Mouse (Mus musculus): ENCODE data around the gene Zfp617.
"Not testable (repeated sequence)": the region's sequence is repeated elsewhere in the genome, so short reads cannot be mapped to it uniquely, and the experiment has no call there.

Gene Zfp617

DNA sequence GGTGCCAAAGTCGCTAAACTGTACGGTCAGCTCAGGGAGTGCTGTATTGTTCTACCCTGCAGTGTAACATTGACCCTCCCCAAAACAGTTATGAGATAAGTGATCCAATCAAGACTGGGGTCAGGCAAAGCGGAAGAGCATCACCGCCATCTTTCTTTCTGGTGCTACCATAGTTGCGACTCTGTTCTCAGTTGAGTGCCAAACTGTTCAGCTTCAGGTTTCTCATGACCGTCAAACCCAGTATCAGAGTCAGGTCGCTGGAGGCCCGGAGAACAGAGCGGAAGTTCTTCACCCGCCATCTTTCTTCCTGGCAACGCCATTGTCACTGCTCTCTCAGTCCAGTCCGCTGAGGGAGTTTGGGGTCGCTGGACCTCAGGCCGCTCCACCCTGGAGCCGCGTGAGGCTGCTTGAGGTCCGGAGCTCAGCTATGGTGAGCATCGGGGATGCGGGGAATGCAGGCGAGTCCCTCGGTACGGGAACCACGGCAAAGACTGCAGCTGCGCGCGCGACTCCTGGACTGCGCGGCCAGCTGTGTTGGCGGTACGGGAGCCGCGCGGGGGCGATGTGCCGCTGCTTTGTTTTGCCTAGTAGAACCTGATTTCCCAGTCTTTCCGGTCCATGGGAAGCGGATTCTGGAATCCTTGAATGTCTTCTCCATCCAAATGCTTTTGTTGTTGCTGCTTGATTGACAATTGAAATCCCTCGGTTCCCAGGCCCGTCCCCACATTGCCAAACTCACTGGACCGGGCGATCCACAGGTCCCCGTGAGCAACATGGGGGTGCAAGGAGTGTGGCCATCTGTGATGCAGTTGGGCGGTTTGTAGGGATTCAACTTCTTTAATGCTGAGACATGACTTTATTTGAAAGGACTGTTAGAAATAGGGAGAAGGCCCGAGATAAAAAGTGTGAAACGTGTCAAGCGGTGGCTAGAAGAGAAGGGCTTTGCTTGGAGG, at the start of gene Zfp617, which contains the start of gene Zfp882:
Gene Zfp617, plus strand, starts transcription at position 327 of the 953 bp plus-strand sequence.
Gene Zfp882, plus strand, starts transcription at position 300 of the 953 bp plus-strand sequence.
- in situ Hi-C loops (cut with MboI; ENCODE audit: low pct_unique_long_range_greater_than_20kb in 1 of 2, low sequenced_read_pairs in 2 of 2, unreplicated experiment in 1 of 2), result no loop called here

DNA sequence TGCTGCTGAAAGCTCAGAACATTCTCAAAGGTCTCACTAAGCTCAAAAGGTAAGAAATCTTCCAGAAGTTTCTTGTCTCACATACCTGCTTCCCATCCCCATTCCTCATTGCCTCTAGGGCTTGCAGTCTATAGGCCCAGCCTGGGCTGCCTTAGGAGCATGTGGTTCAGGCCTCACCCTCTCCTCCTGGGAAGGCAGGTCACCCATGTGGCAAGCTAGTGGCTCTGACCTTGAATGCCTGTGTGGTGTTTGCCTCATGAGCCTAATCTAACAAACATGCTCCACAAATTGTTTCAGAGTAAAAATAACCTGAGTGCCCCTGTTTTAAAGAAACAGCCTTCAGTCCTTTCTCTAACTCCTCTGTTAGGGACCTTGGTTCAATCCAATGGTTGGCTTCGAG, 46.9 kb upstream of the Zfp617 start:
- in situ Hi-C loops (cut with MboI; ENCODE audit: low pct_unique_long_range_greater_than_20kb in 1 of 2, low sequenced_read_pairs in 2 of 2, unreplicated experiment in 1 of 2), result not testable (repeated sequence)

DNA sequence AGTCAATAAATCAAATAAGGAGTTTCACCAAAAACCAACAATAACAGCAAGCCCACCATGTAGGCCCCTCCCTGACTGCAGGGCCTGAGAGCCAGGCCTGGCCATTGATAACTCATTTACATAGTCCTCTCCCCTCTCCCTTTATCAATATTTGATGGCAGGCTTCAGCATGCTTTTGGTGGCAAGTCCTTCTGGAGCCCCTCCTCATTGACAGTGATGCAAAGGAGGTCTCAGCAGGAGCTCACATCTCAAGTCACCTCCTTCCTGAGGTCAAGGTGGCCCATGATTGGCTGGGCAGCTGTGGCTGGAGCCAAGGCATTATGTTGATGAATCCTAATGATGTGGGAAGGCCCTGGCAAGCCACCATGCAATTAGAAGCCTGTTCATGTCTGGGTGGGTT, 46.4 kb upstream of the Zfp617 start:
- in situ Hi-C loops (cut with MboI; ENCODE audit: low pct_unique_long_range_greater_than_20kb in 1 of 2, low sequenced_read_pairs in 2 of 2, unreplicated experiment in 1 of 2), result not testable (repeated sequence)

DNA sequence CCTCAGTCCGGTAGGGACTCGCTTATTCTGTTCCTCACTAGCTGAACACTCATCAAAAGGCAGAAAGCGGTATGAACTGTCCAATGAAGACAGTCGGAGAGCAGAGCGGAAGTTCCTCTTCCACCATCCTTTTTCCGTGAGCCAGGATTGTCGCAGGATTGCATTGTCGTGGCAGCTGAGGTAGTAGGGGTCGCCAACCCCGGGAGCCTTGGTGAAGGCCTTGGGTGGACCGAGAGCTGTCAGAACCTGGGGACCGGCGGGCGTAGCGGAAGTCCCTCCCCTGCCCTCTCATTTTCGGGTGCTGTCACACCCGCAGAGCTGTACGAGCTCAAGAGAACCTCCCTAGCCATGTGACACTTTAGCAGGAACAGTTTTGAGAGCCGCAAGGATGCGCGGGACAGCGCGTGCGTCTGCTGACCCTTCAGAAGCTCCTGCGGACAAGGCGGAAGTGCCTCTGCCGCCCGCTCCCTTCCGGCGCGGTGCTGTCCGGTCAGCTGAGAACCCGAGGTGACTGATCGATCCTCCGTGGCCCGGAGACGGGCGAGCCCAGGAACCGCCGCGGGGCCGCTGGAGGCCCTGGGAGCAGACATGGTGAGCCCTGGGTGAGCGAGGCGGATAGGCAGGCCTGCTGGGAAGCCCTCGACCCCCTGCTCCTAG, 26.7 kb upstream of the Zfp617 start, which contains the start of gene Zfp709:
Gene Zfp709, plus strand, starts transcription at position 402 of the 657 bp plus-strand sequence.
- in situ Hi-C loops (cut with MboI; ENCODE audit: low pct_unique_long_range_greater_than_20kb in 1 of 2, low sequenced_read_pairs in 2 of 2, unreplicated experiment in 1 of 2), result no loop called here

DNA sequence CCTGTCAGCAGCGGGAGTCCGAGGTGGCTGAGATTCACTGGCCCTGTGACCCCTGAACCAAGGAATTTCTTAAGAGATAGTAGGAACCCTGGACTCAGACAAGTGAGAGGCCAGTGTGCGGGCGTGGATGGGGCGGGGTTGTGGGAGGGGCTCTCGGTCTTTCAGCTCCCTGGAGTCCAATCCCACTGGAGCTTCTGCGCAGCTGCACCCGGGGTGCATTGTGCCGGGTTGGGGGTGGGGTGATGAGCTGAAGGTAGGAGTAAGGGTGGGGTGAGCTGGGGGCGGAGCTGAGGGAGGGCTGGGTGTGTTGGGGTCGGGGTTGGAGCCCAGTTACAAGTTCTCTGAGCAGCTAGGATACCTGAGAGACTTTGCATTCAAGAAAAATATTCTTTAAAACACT, 7.8 kb upstream of the Zfp617 start:
- in situ Hi-C loops (cut with MboI; ENCODE audit: low pct_unique_long_range_greater_than_20kb in 1 of 2, low sequenced_read_pairs in 2 of 2, unreplicated experiment in 1 of 2), result not testable (repeated sequence)

DNA sequence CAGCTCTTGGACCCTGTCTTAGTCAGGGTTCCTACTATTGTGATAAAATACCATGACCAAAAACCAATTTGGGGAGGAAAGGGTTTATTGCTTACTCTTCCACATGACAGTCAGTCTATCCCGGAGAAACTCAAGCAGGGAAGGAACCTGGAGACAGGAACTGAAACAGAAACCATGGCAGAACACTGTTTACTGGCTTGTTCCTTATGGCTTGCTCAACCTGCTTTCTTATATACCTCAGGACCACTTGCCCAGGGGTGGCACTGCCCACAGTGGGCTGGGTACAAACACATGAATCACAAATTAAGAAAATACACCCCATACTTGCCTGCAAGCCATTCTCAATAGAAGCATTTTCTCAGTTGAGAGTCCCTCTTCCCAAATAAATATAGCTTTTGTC, 5.4 kb upstream of the Zfp617 start:
- in situ Hi-C loops (cut with MboI; ENCODE audit: low pct_unique_long_range_greater_than_20kb in 1 of 2, low sequenced_read_pairs in 2 of 2, unreplicated experiment in 1 of 2), result not testable (repeated sequence)

DNA sequence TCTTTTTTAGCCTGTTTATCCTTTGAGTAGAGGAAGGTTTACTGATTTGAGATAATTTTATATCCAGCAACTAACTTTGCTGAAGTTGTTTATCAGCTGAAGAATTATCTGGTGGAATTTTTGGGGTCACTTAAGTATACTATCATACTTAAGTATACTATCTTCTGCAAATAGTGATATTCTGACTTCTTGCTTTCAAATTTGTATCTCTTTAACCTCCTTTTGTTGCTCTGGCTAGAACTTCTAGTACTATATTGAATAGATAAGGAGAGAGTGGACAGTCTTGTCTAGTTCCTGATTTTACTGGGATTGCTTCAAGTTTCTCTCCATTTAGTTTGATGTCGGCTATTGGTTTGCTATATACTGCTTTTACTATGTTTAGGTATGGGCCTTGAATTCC, 1.6 kb upstream of the Zfp617 start:
- in situ Hi-C loops (cut with MboI; ENCODE audit: low pct_unique_long_range_greater_than_20kb in 1 of 2, low sequenced_read_pairs in 2 of 2, unreplicated experiment in 1 of 2), result no loop called here

DNA sequence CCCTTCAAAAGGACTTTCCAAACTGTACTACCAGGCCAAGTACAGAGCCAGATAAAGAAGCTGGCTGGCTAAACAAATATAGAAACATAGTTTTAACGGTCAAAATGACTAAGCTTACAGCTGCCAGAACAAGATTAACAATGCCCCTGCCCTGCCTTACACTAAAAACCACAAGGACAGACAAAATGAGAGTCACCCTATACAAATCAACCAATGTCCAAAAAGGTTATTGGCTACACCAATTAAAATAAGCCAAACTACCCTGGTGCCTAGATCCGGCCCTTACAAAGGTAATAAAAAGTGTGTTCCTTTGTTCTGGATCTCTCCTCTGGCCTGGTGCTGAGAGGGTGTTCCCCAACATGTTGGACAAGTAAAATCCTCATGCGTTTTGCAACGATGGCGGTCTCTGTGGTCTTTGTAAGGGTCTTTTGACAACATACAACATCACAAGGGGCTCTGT, 607 bp upstream of the Zfp617 start:
- in situ Hi-C loops (cut with MboI; ENCODE audit: low pct_unique_long_range_greater_than_20kb in 1 of 2, low sequenced_read_pairs in 2 of 2, unreplicated experiment in 1 of 2), result no loop called here

DNA sequence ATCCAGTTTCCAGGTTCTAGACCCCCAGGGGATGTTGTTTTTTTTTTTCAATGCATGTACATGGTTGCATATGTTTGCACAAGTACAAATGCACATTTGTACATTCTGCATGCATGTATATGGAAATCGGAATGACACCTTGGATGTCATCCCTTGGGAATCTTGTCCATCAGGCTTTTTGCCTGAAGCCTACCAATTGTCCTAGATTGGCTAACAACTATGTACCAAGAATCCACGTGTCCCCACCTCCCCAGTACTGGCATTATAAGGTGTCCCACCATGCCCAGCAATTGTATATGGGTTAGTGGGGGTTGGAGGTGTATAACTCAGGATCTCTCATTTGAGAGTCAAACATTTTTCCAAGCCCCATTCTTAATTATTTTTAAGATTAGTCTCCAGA, 3.9 kb downstream of the Zfp617 start:
- in situ Hi-C loops (cut with MboI; ENCODE audit: low pct_unique_long_range_greater_than_20kb in 1 of 2, low sequenced_read_pairs in 2 of 2, unreplicated experiment in 1 of 2), result no loop called here

DNA sequence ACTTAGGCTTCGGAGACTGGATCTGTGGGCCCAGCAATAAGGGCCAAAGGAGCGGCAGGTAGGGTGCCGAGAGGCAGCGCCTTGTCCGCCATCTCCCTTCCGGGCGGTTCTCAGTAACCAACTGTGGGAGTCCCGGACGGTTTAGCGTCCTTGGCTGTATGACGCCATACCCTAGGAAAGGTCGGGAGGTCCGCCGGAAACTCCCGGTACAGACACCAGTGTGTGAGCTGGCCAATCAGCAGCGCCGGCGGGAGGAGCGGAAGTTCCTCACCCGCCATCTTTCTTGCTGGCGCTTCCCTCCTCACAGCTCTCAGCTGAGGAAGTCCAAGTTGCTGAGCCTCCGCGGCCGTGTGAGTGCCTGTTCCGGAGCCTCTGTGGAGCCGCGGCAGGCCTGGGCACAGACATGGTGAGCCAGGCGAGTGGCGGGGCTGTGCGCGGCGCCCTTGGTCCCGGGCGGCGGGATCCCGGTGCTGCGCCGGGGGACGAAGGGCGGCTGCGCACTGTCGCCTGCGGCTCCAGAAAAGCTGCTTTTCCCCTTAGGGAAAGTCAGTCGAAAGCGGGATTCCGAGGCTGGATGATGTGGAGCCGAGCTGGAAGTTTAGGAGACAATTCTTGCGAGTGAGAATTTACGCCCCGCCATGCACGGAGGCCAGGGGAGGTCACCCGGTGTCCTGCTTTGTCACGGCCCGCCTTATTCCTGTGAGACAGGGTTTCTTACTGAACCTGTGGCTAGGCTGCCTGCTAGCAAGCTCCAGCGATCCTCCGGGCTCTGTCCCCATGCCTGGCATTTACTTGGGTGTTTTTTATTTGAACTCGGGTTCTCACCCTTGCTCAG, 14.3 kb downstream of the Zfp617 start:
- in situ Hi-C loops (cut with MboI; ENCODE audit: low pct_unique_long_range_greater_than_20kb in 1 of 2, low sequenced_read_pairs in 2 of 2, unreplicated experiment in 1 of 2), result no loop called here

DNA sequence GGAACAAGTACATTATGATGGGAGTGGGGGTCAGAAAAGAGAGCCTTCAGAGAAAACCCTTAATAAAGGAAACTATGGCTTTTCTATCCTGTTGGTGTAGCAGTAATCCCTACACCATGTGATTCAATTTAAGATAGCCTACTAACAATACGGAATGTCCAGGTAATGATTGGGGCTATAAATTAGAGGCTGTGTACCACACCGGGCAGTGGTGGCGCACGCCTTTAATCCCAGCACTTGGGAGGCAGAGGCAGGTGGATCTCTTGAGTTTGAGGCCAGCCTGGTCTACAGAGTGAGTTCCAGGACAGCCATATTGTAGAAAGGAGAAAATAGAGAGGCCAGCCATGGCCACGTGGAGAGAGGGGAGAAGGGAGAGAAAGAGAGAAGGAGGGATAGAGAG, 17.4 kb downstream of the Zfp617 start:
- in situ Hi-C loops (cut with MboI; ENCODE audit: low pct_unique_long_range_greater_than_20kb in 1 of 2, low sequenced_read_pairs in 2 of 2, unreplicated experiment in 1 of 2), result no loop called here

DNA sequence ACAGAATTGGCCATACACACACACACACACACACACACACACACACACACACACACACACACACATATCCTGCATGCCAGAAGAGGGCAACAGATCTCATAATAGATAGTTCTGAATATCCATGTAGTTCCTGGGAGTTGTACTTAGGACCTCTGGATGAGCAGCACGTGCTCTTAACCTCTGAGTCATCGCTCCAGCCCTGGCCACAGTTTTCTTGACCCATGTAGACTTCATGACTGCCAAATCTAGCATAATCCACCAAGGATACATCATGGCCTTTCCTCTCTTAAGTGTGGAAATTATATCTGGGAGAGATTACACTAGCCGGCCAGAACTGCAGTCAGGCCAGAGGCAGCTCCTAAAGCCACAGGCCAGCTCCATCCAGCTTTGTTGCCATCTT, 18.1 kb downstream of the Zfp617 start:
- in situ Hi-C loops (cut with MboI; ENCODE audit: low pct_unique_long_range_greater_than_20kb in 1 of 2, low sequenced_read_pairs in 2 of 2, unreplicated experiment in 1 of 2), result no loop called here

DNA sequence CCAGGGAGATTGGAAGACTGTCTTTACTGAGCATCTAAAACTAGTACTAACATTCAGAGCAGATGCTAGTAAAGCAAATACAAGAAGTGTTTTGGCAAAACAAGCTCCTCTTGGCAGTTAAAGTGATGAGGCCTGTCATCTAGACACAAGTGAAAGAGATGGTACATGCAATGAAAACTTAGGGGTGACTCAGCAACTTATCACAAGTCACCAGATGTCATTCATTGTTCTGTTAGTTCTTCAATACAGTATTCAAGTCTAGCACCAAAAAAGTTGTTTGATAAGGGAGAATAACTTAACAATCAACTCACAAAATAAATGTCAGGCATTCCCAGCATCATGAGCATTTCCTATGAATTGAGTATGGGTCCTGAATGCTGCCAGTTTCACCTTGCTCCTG, 19.3 kb downstream of the Zfp617 start:
- in situ Hi-C loops (cut with MboI; ENCODE audit: low pct_unique_long_range_greater_than_20kb in 1 of 2, low sequenced_read_pairs in 2 of 2, unreplicated experiment in 1 of 2), result no loop called here

DNA sequence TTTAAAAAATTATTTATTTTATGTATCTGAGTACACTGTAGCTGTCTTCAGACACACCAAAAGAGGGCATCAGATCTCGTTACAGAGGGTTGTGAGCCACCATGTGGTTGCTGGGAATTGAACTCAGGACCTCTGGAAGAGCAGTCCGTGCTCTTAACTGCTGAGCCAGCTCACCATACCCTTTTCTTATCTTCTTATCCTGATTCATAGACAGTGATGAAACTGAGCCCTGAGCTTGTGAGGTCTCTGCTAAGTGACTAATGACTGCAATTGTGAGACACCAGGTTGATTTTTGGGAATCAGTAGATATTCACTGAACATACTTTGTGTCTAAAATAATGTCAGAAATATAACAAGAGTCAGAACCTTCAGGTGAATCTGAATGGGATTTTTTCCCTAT, 29.6 kb downstream of the Zfp617 start:
- in situ Hi-C loops (cut with MboI; ENCODE audit: low pct_unique_long_range_greater_than_20kb in 1 of 2, low sequenced_read_pairs in 2 of 2, unreplicated experiment in 1 of 2), result not testable (repeated sequence)

DNA sequence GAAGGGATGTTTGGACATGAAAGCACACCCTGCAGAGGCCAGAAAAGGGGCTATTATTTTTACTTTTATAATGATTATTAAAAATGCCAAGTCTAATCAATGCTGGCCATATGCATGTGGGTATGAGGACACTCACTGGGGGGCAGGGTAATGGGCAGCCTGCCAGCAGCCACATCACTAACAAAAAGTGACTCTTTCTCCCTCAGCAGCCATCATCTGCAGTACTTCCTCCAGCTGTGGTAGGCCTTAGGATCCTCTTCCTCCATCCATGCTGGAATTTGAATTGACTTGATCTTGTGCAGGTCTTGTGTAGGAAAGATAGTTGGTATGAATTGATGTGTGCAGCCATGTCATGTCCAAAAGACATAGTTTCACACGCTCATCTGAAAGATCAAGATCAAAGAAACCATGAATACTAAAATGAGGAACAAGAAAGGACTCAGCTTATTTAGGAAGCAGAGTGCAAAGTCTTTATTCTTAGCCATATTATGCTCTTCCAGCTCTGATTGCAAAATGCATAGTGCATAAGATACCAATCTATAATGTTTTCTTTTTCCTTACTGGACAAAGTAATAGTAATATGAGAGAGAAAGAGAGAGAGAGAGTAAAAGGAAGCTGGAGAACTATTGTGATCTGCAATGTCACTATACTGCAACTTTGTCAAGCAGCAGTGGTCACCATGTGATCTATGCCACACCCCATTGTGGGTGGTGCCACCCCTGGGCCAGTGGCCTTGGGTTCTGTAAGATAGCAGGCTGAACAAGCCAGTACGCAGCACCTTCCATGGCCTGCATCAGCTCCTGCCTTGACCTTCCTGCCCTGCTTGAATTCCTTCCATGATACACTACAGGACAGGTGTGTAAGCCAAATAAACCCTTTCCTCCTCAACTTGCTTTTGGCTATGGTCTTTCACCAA, 32.1 kb downstream of the Zfp617 start:
- in situ Hi-C loops (cut with MboI; ENCODE audit: low pct_unique_long_range_greater_than_20kb in 1 of 2, low sequenced_read_pairs in 2 of 2, unreplicated experiment in 1 of 2), result no loop called here

DNA sequence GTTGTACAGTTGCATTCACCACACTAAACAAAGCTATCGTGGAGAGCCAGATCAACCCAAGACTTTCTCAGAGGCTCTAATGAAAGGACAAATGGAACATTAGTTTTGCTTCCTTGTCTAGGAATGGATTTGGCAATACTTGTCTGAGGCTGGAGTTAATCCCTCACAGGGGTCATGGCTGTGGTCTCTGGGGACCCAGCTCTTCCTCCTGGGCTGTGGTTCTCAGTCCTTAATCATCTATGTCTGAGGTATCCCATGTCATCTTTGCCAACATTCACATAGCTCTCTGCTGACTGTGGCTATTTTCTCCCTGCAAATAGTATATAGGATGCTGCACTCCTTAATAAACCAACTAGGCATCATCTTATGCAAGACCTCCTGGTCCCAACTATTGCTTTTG, 33.3 kb downstream of the Zfp617 start:
- in situ Hi-C loops (cut with MboI; ENCODE audit: low pct_unique_long_range_greater_than_20kb in 1 of 2, low sequenced_read_pairs in 2 of 2, unreplicated experiment in 1 of 2), result no loop called here

DNA sequence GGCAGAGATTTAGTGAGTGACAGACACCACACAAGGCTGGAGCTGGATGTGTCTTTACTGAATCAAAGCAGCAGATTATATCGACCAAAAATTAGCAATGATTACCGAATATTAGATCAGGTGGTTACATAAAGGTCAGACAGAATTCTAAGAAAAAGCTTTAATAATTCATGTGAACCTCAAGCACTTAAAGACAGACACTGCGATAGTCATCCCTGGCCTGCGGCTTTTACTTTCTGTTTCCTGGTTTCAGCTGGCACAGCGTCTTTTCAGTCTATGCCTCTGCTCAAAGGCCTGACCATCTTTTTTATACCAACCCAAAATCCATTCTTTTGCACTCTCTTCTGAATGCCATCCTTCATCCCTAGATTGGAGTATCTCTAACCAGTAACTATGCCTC, 40.2 kb downstream of the Zfp617 start:
- in situ Hi-C loops (cut with MboI; ENCODE audit: low pct_unique_long_range_greater_than_20kb in 1 of 2, low sequenced_read_pairs in 2 of 2, unreplicated experiment in 1 of 2), result no loop called here

Measured in mouse embryonic stem cell (cell line).